Mouse (Mus musculus) neural tube, embryonic 12.5 days (tissue): Measurements from ENCODE around the gene Numbl. TPM values are rescaled to one million over a fixed set of nuclear protein-coding genes. Genes with fewer than 3 reads are reported as not detected.

ENCODE experiments used
- ATAC-seq: fragments of 200-750 bp; cut with Nextera tagmentation; 2 replicates; pipeline ENCODE4 v1.8.0; 2017; ENCODE audit warnings: low read depth, mild to moderate bottlenecking, moderate TSS enrichment, moderate library complexity; ENCODE audit not compliant: low FRiP score
- H3K27ac ChIP-seq: fragments of 300-500 bp; sonication (generic); 2 replicates; pipeline ENCODE4 v1.5.1; 2016
- H3K27me3 ChIP-seq: fragments of 300-500 bp; sonication (generic); replicated peaks from 2 replicates; pipeline ENCODE4 v1.6.1; 2016; ENCODE audit warnings: mild to moderate bottlenecking
- H3K36me3 ChIP-seq: fragments of 300-500 bp; sonication (generic); 2 replicates; pipeline ENCODE4 v1.6.1; 2016; ENCODE audit warnings: mild to moderate bottlenecking
- H3K4me1 ChIP-seq: fragments of 300-500 bp; sonication (generic); 2 replicates; pipeline ENCODE4 v1.6.1; 2016
- H3K4me2 ChIP-seq: fragments of 300-500 bp; sonication (generic); replicated peaks from 2 replicates; pipeline ENCODE4 v1.6.1; 2016; ENCODE audit warnings: mild to moderate bottlenecking
- H3K4me3 ChIP-seq: fragments of 300-500 bp; sonication (generic); 2 replicates; pipeline ENCODE4 v1.5.1; 2016
- H3K9ac ChIP-seq: fragments of 300-500 bp; sonication (generic); 2 replicates; pipeline ENCODE4 v1.6.1; 2016; ENCODE audit warnings: mild to moderate bottlenecking
- H3K9me3 ChIP-seq: fragments of 300-500 bp; sonication (generic); 2 replicates; pipeline ENCODE4 v1.6.1; 2016; ENCODE audit warnings: mild to moderate bottlenecking
- WGBS: fragments of 180-500 bp; shearing (Covaris S2); methylation state at CpG from one replicate; pipeline ENCODE4 v1.1.7; 2016; 5-methylcytosine and 5-hydroxymethylcytosine counted together
- polyA plus RNA-seq: library from polyadenylated mRNA; unstranded; fragments of >200 nt; fragmentation: Nextera tagmentation; extraction: Ambion mirVana; gene quantifications from 2 replicates; pipeline ENCODE4 v1.2.1, GENCODE M21; 2016

Gene Numbl
- polyA plus RNA-seq, 1 experiment from 2014 or later, result 62.3 TPM

- Histone ChIP-seq H3K4me3 (no peak overlapping the region), H3K9ac (no peak overlapping the region), H3K36me3 (peaks cover 86% of the 10 kb centered on the region), H3K9me3 (no peaks in the 10 kb centered on the region), H3K4me2 (no peak overlapping the region), H3K27me3 (no peaks in the 10 kb centered on the region), H3K27ac (no peak overlapping the region), H3K4me1 (no peaks in the 10 kb centered on the region)
- 95% methylated on average over 3 of the region's 3 CpGs for WGBS
- ATAC-seq, result no peak
These were observed 19.0 kb downstream of the Numbl start for GRCm38 (mm10) chr7:27277191-27277590.

- 65% methylated on average over 13 of the region's 13 CpGs for WGBS
- ATAC-seq, result no peak
- H3K4me1 ChIP-seq, result no peaks in the 10 kb centered on the region
- H3K27me3 ChIP-seq, result peaks cover 9% of the 10 kb centered on the region; the same call in 1 of the 2 replicates
- no peaks in the 10 kb centered on the region for H3K9me3 ChIP-seq
- no peak overlapping the region for H3K27ac ChIP-seq
- H3K9ac ChIP-seq, result no peak overlapping the region
- no peak overlapping the region for H3K4me3 ChIP-seq
- H3K4me2 ChIP-seq, result no peak overlapping the region
- peaks cover 54% of the 10 kb centered on the region for H3K36me3 ChIP-seq
These were observed 23.5 kb downstream of the Numbl start for GRCm38 (mm10) chr7:27281717-27282116.

GRCm38 (mm10) chr7:27282225-27282624, 24.0 kb downstream of the Numbl start:
- Histone ChIP-seq H3K27me3 (peaks cover 9% of the 10 kb centered on the region; the same call in 1 of the 2 replicates), H3K4me2 (no peak overlapping the region), H3K27ac (no peak overlapping the region), H3K36me3 (peaks cover 49% of the 10 kb centered on the region), H3K4me3 (no peak overlapping the region), H3K9ac (no peak overlapping the region), H3K9me3 (no peaks in the 10 kb centered on the region), H3K4me1 (no peaks in the 10 kb centered on the region)
- WGBS, result 67% methylated on average over 4 of the region's 4 CpGs
- ATAC-seq, result no peak

GRCm38 (mm10) chr7:27284865-27285697, 26.8 kb downstream of the Numbl start:
- peak overlapping the region; percentile 35 for H3K4me2 ChIP-seq
- WGBS, result under 1% methylated on average over 28 of the region's 28 CpGs

GRCm38 (mm10) chr7:27285698-27286066, 27.4 kb downstream of the Numbl start:
- Histone ChIP-seq H3K27ac (no peak overlapping the region), H3K36me3 (peaks cover 17% of the 10 kb centered on the region), H3K27me3 (peaks cover 9% of the 10 kb centered on the region; the same call in 1 of the 2 replicates), H3K9me3 (no peaks in the 10 kb centered on the region), H3K9ac (no peak overlapping the region), H3K4me3 (no peak overlapping the region), H3K4me1 (no peaks in the 10 kb centered on the region), H3K4me2 (peak overlapping the region; percentile 35)
- ATAC-seq, result peak; percentile 80
- WGBS, result 5% methylated on average over 8 of the region's 8 CpGs

More at GRCm38 (mm10) chr7:27284865-27285697, 26.8 kb downstream of the Numbl start:
- Histone ChIP-seq H3K4me1 (no peaks in the 10 kb centered on the region), H3K36me3 (peaks cover 21% of the 10 kb centered on the region), H3K9ac (no peak overlapping the region), H3K9me3 (no peaks in the 10 kb centered on the region), H3K27me3 (peaks cover 9% of the 10 kb centered on the region; the same call in 1 of the 2 replicates), H3K27ac (no peak overlapping the region), H3K4me3 (no peak overlapping the region)
- ATAC-seq, result peak; percentile 54

- Histone ChIP-seq H3K27ac (no peak overlapping the region), H3K27me3 (peaks cover 9% of the 10 kb centered on the region; the same call in 1 of the 2 replicates), H3K36me3 (no peaks in the 10 kb centered on the region), H3K4me1 (no peaks in the 10 kb centered on the region), H3K4me3 (no peak overlapping the region), H3K9me3 (no peaks in the 10 kb centered on the region), H3K9ac (no peak overlapping the region), H3K4me2 (no peak overlapping the region)
- 85% methylated on average over 7 of the region's 7 CpGs for WGBS
- no peak for ATAC-seq
These were observed 30.5 kb downstream of the Numbl start for GRCm38 (mm10) chr7:27288732-27289131.

- H3K36me3 ChIP-seq, result no peaks in the 10 kb centered on the region
- H3K27me3 ChIP-seq, result no peaks in the 10 kb centered on the region
- H3K27ac ChIP-seq, result no peak overlapping the region
- H3K4me2 ChIP-seq, result no peak overlapping the region
- ATAC-seq, result no peak
- WGBS, result 83% methylated on average over 2 of the region's 2 CpGs
- H3K4me1 ChIP-seq, result no peaks in the 10 kb centered on the region
- H3K9ac ChIP-seq, result no peak overlapping the region
- no peaks in the 10 kb centered on the region for H3K9me3 ChIP-seq
- no peak overlapping the region for H3K4me3 ChIP-seq
These were observed 32.3 kb downstream of the Numbl start for GRCm38 (mm10) chr7:27290555-27290954.

GRCm38 (mm10) chr7:27291795-27292466, 33.7 kb downstream of the Numbl start:
- 70% methylated on average over 12 of the region's 12 CpGs for WGBS
- H3K27ac ChIP-seq, result no peak overlapping the region
- H3K4me2 ChIP-seq, result no peak overlapping the region

GRCm38 (mm10) chr7:27295956-27296355, 37.7 kb downstream of the Numbl start:
- 82% methylated on average over 4 of the region's 4 CpGs for WGBS
- ATAC-seq, result no peak
- Histone ChIP-seq H3K27me3 (no peaks in the 10 kb centered on the region), H3K4me1 (no peaks in the 10 kb centered on the region), H3K36me3 (no peaks in the 10 kb centered on the region), H3K4me3 (no peak overlapping the region), H3K4me2 (no peak overlapping the region), H3K9ac (no peak overlapping the region), H3K27ac (no peak overlapping the region), H3K9me3 (no peaks in the 10 kb centered on the region)

More at GRCm38 (mm10) chr7:27291795-27292466, 33.7 kb downstream of the Numbl start:
- no peaks in the 10 kb centered on the region for H3K36me3 ChIP-seq
- no peaks in the 10 kb centered on the region for H3K9me3 ChIP-seq
- H3K4me1 ChIP-seq, result no peaks in the 10 kb centered on the region
- no peak overlapping the region for H3K4me3 ChIP-seq
- no peaks in the 10 kb centered on the region for H3K27me3 ChIP-seq
- H3K9ac ChIP-seq, result no peak overlapping the region
- no peak for ATAC-seq

GRCm38 (mm10) chr7:27296518-27296917, 38.3 kb downstream of the Numbl start:
- H3K9me3 ChIP-seq, result no peaks in the 10 kb centered on the region
- H3K4me2 ChIP-seq, result no peak overlapping the region
- no peak overlapping the region for H3K9ac ChIP-seq
- H3K27me3 ChIP-seq, result no peaks in the 10 kb centered on the region
- H3K4me3 ChIP-seq, result no peak overlapping the region
- ATAC-seq, result no peak
- no peak overlapping the region for H3K27ac ChIP-seq
- no peaks in the 10 kb centered on the region for H3K36me3 ChIP-seq
- 92% methylated on average over 4 of the region's 4 CpGs for WGBS
- no peaks in the 10 kb centered on the region for H3K4me1 ChIP-seq

GRCm38 (mm10) chr7:27298033-27298610, 39.9 kb downstream of the Numbl start:
- no peaks in the 10 kb centered on the region for H3K27me3 ChIP-seq
- H3K9ac ChIP-seq, result no peak overlapping the region
- H3K4me2 ChIP-seq, result no peak overlapping the region
- 88% methylated on average over 16 of the region's 16 CpGs for WGBS
- no peak overlapping the region for H3K27ac ChIP-seq
- no peaks in the 10 kb centered on the region for H3K4me1 ChIP-seq
- ATAC-seq, result no peak
- H3K9me3 ChIP-seq, result no peaks in the 10 kb centered on the region
- no peak overlapping the region for H3K4me3 ChIP-seq
- H3K36me3 ChIP-seq, result no peaks in the 10 kb centered on the region

GRCm38 (mm10) chr7:27298816-27299215, 40.6 kb downstream of the Numbl start:
- ATAC-seq, result no peak
- H3K9ac ChIP-seq, result no peak overlapping the region
- no peaks in the 10 kb centered on the region; the same call in 1 of the 2 replicates for H3K27me3 ChIP-seq
- no peaks in the 10 kb centered on the region for H3K9me3 ChIP-seq
- no peaks in the 10 kb centered on the region for H3K36me3 ChIP-seq
- H3K4me2 ChIP-seq, result no peak overlapping the region
- WGBS, result 87% methylated on average over 6 of the region's 6 CpGs
- H3K27ac ChIP-seq, result no peak overlapping the region
- H3K4me1 ChIP-seq, result no peaks in the 10 kb centered on the region
- no peak overlapping the region for H3K4me3 ChIP-seq
